Mouse (Mus musculus) kidney, postnatal 36 days (tissue): Measurements from ENCODE around the gene Slc25a44.
"Not testable (repeated sequence)": the region's sequence is repeated elsewhere in the genome, so short reads cannot be mapped to it uniquely, and the experiment has no call there.

Experiments
- DNase-seq, 2 experiments: peaks; one replicate each; pipeline ENCODE4 v3.0.0; 2021 to 2022; ENCODE audit warnings: mixed read lengths in 2 of 2

Gene Slc25a44

GRCm38 (mm10) chr3:88410645-88411031 lies 14.3 kb downstream of the Slc25a44 start:
- peak; percentile 14 to 38 for DNase-seq

DNA sequence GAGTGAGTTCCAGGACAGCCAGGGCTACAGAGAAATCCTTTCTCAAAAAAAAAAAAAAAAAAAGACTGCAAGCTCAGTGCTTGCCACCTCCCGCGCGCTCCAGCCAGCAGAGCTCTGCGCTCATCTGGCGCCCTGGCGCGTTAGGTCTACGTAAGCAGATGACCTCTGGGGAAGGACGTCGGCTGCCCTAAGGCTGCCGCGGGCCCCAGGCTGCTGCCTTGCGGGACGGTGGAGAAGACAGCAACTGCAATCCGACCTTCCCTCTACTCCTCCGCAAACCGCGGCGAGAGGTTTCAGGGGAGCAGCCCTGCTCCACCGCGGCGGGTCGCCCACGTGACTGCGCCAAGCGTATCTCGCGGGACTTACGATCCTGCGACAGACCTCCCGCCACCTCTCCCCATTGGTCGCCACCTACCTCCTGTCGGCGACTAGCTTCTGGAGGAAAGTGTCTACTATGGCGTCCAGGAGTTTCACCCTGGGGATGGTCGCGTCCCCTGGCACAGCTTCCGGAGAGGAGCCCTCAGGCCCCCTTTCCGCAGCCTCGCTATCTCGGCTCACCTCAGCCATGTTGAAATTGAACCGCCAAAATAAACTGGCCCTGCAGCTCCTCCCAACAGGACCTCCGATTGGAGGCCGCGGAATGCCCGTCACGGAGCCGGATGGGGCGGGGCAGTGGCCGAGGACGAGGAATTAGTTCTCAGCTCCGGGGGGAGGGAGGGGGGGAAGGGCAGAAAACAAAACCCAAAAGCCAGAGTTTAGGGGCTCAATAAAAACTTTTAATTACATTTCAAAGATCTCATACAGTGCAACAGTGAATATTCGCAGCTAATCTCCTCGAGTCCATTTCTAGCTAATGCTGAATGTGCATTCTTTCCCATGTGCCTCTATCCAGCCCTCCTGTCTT lies 14.9 kb downstream of the Slc25a44 start, which contains the start of gene Pmf1:
Gene Pmf1, minus strand, starts transcription at position 591 of the 904 bp plus-strand sequence.
- DNase-seq, result peak; percentile 96 to 98

DNA sequence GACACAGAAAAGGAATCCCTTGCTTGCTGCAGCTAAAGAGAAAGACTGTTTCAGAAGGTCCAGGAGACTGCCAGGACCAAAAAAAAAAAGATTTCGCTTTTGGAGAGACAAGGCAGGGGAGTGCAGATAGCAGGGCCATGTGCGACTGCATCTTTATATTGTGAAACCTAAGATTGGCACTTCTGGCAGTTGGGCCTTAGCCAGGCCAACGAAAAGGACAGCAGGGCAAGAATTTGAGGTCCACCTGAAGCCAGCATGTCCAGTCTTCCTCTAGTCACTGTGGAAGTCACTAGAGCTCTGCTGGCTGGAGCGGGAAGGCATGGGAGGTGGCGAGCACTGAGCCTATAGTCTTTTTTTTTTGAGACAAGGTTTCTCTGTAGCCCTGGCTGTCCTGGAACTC lies 16.0 kb downstream of the Slc25a44 start:
- DNase-seq, result peak in 1 of 2 experiments; percentile 28

- no peak for DNase-seq
These were observed 17.4 kb downstream of the Slc25a44 start for GRCm38 (mm10) chr3:88407529-88407928.

DNA sequence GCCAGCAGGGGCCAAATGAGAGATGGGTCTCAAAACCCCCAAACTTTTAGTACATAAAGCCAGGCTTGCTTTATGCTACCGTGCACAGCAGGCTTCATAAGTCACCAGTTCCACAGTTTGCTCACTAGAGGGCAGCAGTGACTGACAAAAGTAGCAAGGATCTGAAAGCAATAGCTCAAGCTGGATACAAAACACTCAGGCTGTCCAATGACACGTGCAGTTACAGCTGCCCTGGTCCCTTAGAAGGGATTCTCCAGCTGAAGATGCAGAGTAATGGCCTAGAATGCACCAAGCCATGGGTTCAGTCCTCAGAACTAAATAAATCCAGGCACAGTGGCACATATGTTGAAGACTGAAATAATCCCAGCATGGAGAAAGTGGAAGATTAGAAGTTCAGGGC lies 17.8 kb downstream of the Slc25a44 start:
- peak; percentile 70 to 75 for DNase-seq

DNA sequence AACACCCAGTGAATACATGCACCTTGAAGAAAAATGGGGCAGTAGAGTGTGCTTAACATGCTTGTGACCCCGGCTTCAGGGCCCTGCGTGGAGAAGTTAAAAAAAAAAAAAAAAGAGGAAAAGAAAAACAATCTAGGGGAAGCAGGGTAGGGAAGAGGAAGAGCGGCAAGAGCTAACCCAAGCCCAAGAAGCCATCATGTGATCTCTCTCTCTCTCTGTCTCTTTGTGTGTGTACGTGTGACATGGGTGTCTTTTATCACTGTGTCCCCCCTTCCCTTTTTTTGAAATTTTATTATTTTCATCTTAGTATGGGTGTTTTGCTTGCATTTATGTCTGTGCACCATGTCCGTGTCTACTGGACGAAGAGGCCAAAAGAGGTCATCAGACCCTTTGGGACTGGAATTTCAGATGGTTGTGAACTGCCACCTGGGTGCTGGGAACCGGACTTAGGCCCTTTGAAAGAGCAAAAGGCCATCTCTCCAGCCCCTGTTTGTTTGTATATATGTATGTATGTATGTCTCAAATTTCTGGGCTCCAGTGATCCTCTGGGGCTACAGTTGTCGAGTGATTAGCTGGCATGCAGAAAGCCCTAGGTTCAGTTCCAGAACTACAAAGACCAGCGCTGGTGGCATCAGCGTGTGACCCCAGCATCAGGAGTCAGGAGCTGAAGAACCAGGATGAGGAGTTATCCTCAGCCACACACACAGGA lies 21.3 kb downstream of the Slc25a44 start:
- no peak for DNase-seq

DNA sequence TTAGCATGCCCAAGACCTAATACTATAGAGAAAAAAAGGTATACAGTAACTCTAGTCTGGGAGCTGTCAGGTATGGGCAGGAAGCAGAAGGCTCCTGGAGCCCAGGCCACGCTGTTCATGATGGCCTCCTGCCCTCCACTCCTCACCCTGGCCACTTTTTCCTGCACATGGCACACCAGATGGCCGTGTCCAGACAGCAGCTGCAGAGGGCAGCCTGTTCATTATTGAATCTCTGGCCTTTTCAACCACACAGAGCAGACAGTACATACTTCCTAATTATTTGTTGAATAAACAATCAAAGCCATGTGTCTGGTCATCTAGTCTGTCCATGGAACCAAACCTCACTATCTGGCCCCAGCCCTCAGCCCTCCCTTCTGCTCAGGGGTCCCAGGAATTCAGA lies 26.3 kb downstream of the Slc25a44 start:
- no peak for DNase-seq

DNA sequence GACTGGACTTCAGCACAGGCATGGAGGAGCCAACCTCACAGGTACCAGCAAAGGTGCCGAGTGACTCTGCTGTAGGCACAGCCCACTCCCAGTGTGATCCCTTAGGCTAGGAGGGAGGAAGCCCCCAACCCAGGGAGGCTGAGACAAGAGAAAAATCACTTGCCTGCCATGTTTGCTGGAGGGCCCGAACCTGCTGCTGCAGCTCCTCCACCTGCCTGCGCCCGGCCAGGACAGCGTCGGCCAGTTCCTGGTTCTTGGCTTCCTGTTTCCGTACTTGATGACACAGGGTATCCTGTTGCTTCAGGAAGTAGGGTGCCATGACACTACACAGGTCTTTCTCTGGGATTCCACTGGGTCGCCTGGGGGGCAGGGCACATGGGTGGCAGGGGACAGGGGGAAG lies 29.2 kb downstream of the Slc25a44 start:
- DNase-seq, result no peak

- DNase-seq, result no peak
These were observed 29.7 kb downstream of the Slc25a44 start for GRCm38 (mm10) chr3:88395288-88395687.

GRCm38 (mm10) chr3:88393776-88394375 lies 31.1 kb downstream of the Slc25a44 start:
- no peak for DNase-seq

- no peak for DNase-seq
These were observed 40.6 kb downstream of the Slc25a44 start, which contains the start of gene Bglap for GRCm38 (mm10) chr3:88384364-88384763. Bglap (minus strand) TSS chr3:88384464.

DNA sequence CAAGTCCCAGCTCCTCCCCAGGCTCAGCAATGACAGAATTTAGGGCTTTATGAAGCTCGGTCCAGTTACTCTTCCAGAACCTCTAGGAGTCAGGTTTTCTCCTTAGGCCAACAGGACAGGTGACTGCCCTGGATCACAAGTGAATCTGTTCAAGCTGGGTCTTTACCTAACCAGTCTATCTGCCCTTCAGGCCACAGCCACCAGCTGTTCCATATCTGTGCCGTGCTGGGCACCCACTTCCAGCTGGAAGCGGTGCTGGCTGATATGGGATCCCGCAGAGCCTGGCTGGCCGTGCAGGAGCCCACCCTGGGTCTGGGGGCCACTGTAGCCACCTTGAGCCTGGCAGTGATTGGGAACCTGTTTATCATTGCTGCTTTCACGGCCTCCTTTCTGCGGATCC lies 42.6 kb downstream of the Slc25a44 start:
- DNase-seq, result not testable (repeated sequence)

- DNase-seq, result peak; percentile 32 to 66
These were observed 43.3 kb downstream of the Slc25a44 start for GRCm38 (mm10) chr3:88381389-88382315.

GRCm38 (mm10) chr3:88378599-88378998 lies 46.3 kb downstream of the Slc25a44 start, which contains the start of gene Bglap2:
Bglap2 (minus strand) TSS chr3:88378699.
- not testable (repeated sequence) for DNase-seq

GRCm38 (mm10) chr3:88376644-88377043 lies 48.3 kb downstream of the Slc25a44 start:
- DNase-seq, result not testable (repeated sequence)

DNA sequence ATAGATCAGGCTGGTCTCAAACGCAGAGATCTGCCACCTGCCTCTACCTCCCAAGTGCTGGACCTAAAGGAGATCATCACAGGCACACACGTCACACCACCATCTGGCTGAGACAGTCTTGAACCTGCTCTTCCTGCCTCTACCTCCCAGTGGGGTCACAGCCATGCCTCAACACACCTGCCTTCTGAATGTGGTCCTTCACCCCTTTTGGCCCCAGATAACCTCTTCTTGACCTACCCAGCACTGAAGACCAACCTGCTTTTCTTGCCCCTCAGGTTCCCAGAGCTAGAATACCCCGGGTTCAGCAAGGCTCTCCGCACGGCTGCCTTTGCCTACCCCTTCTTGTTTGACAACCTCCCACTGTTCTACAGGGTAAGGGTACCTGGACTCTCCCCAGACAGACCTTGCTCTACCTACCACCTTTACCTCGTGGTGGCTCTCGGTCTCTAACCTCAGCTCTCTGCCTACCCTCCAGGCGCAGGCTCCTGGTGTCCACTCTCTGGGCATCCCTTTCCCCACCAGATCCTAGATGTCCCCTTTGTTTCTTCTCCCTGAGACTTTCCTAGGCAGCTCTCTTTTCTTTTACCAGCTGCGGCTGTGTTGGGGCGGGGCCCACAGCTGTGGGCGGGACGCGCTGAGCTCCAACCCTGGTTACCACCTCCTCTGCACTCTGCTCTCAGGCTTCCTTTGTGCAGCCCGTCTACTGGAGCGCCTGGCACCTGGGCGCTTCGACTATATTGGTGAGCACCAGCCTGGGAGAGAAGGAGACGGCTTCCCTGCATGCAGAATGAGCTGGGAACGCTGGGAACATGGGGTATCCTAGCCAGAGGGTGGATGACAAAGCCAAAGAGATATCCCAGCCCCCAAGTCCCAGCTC lies 49.0 kb downstream of the Slc25a44 start:
- DNase-seq, result peak; percentile 31 to 55

DNA sequence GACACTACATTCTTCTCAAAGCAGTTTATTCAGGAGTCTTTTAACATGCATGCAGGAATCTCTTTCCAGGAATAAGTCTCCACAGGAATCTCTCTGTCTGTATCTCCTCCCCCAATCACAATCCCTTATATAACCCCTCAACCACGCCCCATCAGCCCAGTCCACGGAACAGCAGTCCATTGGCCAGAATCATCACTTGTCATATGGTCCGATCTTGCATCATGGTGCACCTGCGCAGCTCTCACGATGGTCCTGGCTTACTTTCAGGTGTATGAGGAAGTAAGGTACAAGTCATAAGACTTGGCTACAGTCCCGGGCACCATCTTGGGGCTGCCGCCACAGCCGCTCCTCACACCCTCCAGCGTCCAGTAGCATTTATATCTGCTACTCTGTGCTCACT lies 52.3 kb downstream of the Slc25a44 start, which contains the start of gene Bglap3:
Gene Bglap3, minus strand, starts transcription at position 101 of the 400 bp plus-strand sequence.
- DNase-seq, result not testable (repeated sequence)

- not testable (repeated sequence) for DNase-seq
These were observed 56.4 kb downstream of the Slc25a44 start for GRCm38 (mm10) chr3:88368511-88368910.

DNA sequence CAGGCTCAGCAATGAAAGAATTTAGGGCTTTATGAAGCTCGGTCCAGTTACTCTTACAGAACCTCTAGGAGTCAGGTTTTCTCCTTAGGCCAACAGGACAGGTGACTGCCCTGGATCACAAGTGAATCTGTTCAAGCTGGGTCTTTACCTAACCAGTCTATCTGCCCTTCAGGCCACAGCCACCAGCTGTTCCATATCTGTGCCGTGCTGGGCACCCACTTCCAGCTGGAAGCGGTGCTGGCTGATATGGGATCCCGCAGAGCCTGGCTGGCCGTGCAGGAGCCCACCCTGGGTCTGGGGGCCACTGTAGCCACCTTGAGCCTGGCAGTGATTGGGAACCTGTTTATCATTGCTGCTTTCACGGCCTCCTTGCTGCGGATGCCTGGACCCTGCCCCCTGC lies 57.4 kb downstream of the Slc25a44 start:
- not testable (repeated sequence) for DNase-seq

DNA sequence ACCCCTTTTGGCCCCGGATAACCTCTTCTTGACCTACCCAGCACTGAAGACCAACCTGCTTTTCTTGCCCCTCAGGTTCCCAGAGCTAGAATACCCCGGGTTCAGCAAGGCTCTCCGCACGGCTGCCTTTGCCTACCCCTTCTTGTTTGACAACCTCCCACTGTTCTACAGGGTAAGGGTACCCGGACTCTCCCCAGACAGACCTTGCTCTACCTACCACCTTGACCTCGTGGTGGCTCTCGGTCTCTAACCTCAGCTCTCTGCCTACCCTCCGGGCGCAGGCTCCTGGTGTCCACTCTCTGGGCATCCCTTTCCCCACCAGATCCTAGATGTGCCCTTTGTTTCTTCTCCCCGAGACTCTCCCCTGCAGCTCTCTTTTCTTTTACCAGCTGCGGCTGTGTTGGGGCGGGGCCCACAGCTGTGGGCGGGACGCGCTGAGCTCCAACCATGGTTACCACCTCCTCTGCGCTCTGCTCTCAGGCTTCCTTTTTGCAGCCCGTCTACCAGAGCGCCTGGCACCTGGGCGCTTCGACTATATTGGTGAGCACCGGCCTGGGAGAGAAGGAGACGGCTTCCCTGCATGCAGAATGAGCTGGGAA lies 58.0 kb downstream of the Slc25a44 start:
- peak; percentile 35 to 66 for DNase-seq
